Mouse (Mus musculus) MEL (cell line): ENCODE data around the gene Wdcp. TPM values are rescaled to one million over a fixed set of nuclear protein-coding genes. Genes with fewer than 3 reads are reported as not detected.

ENCODE experiments used
- DNase-seq: peaks from one replicate; pipeline ENCODE4 v3.0.0; 2011; ENCODE audit warnings: low read depth, low spot score
- H3K27ac ChIP-seq: 2 replicates; pipeline ENCODE4 v1.5.1; 2012; ENCODE audit warnings: low read depth, mild to moderate bottlenecking, control low read depth, low read length, moderate library complexity; ENCODE audit not compliant: control insufficient read depth
- H3K27me3 ChIP-seq, 2 experiments: fragments of 150-350 bp in 1 of 2; sonication (generic) in 1 of 2; 2 replicates each; pipeline ENCODE4 v1.6.1; 2012; ENCODE audit warnings: low read length in 2 of 2, mild to moderate bottlenecking in 2 of 2, improper control_type of control experiment in 1 of 2, moderate library complexity in 1 of 2; ENCODE audit not compliant: insufficient read depth in 2 of 2, control insufficient read depth in 1 of 2
- H3K36me3 ChIP-seq, 2 experiments: 2 replicates each; pipeline ENCODE4 v1.6.1; 2012 to 2014; ENCODE audit warnings: low read length in 2 of 2, improper control_type of control experiment in 1 of 2, inconsistent platforms in 1 of 2, mild to moderate bottlenecking in 1 of 2; ENCODE audit not compliant: insufficient read depth in 2 of 2, control insufficient read depth in 1 of 2
- H3K4me1 ChIP-seq, 2 experiments: fragments of 150-350 bp in 1 of 2; sonication (generic) in 1 of 2; 2 replicates each; pipeline ENCODE4 v1.6.1; 2012; ENCODE audit warnings: low read length in 2 of 2, improper control_type of control experiment in 1 of 2, mild to moderate bottlenecking in 1 of 2; ENCODE audit not compliant: insufficient read depth in 2 of 2, control insufficient read depth in 1 of 2
- H3K4me3 ChIP-seq, 2 experiments: fragments of 150-350 bp in 1 of 2; sonication (generic) in 1 of 2; 2 replicates each; pipeline ENCODE4 v1.5.1; 2012; ENCODE audit warnings: low read depth in 2 of 2, low read length in 2 of 2, mild to moderate bottlenecking in 2 of 2, moderate library complexity in 2 of 2, control low read depth in 1 of 2, improper control_type of control experiment in 1 of 2; ENCODE audit not compliant: control insufficient read depth in 1 of 2, insufficient read depth in 1 of 2
- H3K79me2 ChIP-seq: 2 replicates; pipeline ENCODE4 v1.6.1; 2012; ENCODE audit warnings: mild to moderate bottlenecking, low read length, moderate library complexity; ENCODE audit not compliant: control insufficient read depth, poor library complexity, insufficient read depth
- H3K9ac ChIP-seq: 2 replicates; pipeline ENCODE4 v1.6.1; 2012; ENCODE audit warnings: low read depth, mild to moderate bottlenecking, control low read depth, low read length, moderate library complexity; ENCODE audit not compliant: control insufficient read depth, poor library complexity, severe bottlenecking
- H3K9me3 ChIP-seq: fragments of 150-350 bp; sonication (generic); replicated peaks from 2 replicates; pipeline ENCODE4 v1.6.1; 2012; ENCODE audit warnings: mild to moderate bottlenecking, low read length, improper control_type of control experiment, moderate library complexity; ENCODE audit not compliant: insufficient read depth
- CHD2 ChIP-seq: IDR thresholded peaks from 2 replicates; pipeline ENCODE4 v1.6.1; 2011; ENCODE audit warnings: low read length, improper control_type of control experiment
- CTCF ChIP-seq, 3 experiments: IDR thresholded peaks in 2 of 3; conservative IDR thresholded peaks in 1 of 3; 2 replicates each; pipeline ENCODE4 v1.5.1; 2011 to 2012; ENCODE audit warnings: low read length in 3 of 3, low read depth in 2 of 3, mild to moderate bottlenecking in 2 of 3, improper control_type of control experiment in 1 of 3, inconsistent platforms in 1 of 3, mixed read lengths in 1 of 3, moderate library complexity in 1 of 3; ENCODE audit not compliant: control insufficient read depth in 1 of 3, insufficient read depth in 1 of 3, poor library complexity in 1 of 3, severe bottlenecking in 1 of 3
- E2F4 ChIP-seq: IDR thresholded peaks from 2 replicates; pipeline ENCODE4 v1.6.1; 2011; ENCODE audit warnings: low read depth, low read length, improper control_type of control experiment, borderline replicate concordance
- ELF1 ChIP-seq: IDR thresholded peaks from 2 replicates; pipeline ENCODE4 v1.6.1; 2014; ENCODE audit warnings: low read depth, mild to moderate bottlenecking, inconsistent platforms, low read length, improper control_type of control experiment, moderate library complexity
- GABPA ChIP-seq: IDR thresholded peaks from 2 replicates; pipeline ENCODE4 v1.6.1; 2012; ENCODE audit warnings: low read depth, mild to moderate bottlenecking, inconsistent platforms, low read length, improper control_type of control experiment, moderate library complexity
- JUND ChIP-seq: IDR thresholded peaks from 2 replicates; pipeline ENCODE4 v1.6.1; 2011; ENCODE audit warnings: low read depth, mild to moderate bottlenecking, improper control_type of control experiment, low read length
- MAFK ChIP-seq: IDR thresholded peaks from 2 replicates; pipeline ENCODE4 v1.6.1; 2011; ENCODE audit warnings: low read depth, mild to moderate bottlenecking, low read length, improper control_type of control experiment, borderline replicate concordance
- MEF2A ChIP-seq: IDR thresholded peaks from 2 replicates; pipeline ENCODE4 v1.6.1; 2014; ENCODE audit warnings: low read depth, mild to moderate bottlenecking, inconsistent platforms, low read length, improper control_type of control experiment; ENCODE audit not compliant: poor library complexity, insufficient replicate concordance, severe bottlenecking; ENCODE audit errors: extremely low read depth
- MXI1 ChIP-seq: IDR thresholded peaks from 2 replicates; pipeline ENCODE4 v1.6.1; 2011; ENCODE audit warnings: mild to moderate bottlenecking, low read depth, low read length, improper control_type of control experiment
- MYB ChIP-seq: IDR thresholded peaks from 2 replicates; pipeline ENCODE4 v1.6.1; 2011; ENCODE audit warnings: mild to moderate bottlenecking, low read depth, low read length, improper control_type of control experiment
- MYC ChIP-seq: IDR thresholded peaks from 2 replicates; pipeline ENCODE4 v1.6.1; 2011; ENCODE audit warnings: low read depth, mild to moderate bottlenecking, low read length, improper control_type of control experiment, moderate library complexity
- POLR2AphosphoS2 ChIP-seq: IDR thresholded peaks from 2 replicates; pipeline ENCODE4 v1.6.1; 2011; ENCODE audit warnings: low read length, improper control_type of control experiment
- RAD21 ChIP-seq: IDR thresholded peaks from 2 replicates; pipeline ENCODE4 v1.6.1; 2011; ENCODE audit warnings: mild to moderate bottlenecking, low read depth, low read length, improper control_type of control experiment
- RCOR1 ChIP-seq: IDR thresholded peaks from 2 replicates; pipeline ENCODE4 v1.6.1; 2012; ENCODE audit warnings: low read depth, mild to moderate bottlenecking, inconsistent platforms, low read length, improper control_type of control experiment
- SMC3 ChIP-seq: IDR thresholded peaks from 2 replicates; pipeline ENCODE4 v1.6.1; 2011; ENCODE audit warnings: low read depth, low read length, improper control_type of control experiment
- TBP ChIP-seq: IDR thresholded peaks from 2 replicates; pipeline ENCODE4 v1.8.0; 2011; ENCODE audit warnings: low read depth, low read length, improper control_type of control experiment
- TCF12 ChIP-seq: IDR thresholded peaks from 2 replicates; pipeline ENCODE4 v1.6.1; 2014; ENCODE audit warnings: low read depth, mild to moderate bottlenecking, inconsistent platforms, low read length, improper control_type of control experiment, moderate library complexity
- ZKSCAN1 ChIP-seq: IDR thresholded peaks from 2 replicates; pipeline ENCODE4 v1.6.1; 2012; ENCODE audit warnings: low read depth, mild to moderate bottlenecking, inconsistent platforms, low read length, improper control_type of control experiment, moderate library complexity
- ZMIZ1 ChIP-seq: IDR thresholded peaks from 2 replicates; pipeline ENCODE4 v1.6.1; 2012; ENCODE audit warnings: low read depth, mild to moderate bottlenecking, inconsistent platforms, low read length, improper control_type of control experiment, moderate library complexity
- ZNF384 ChIP-seq: IDR thresholded peaks from 2 replicates; pipeline ENCODE4 v1.6.1; 2012; ENCODE audit warnings: low read depth, mild to moderate bottlenecking, inconsistent platforms, low read length, improper control_type of control experiment
- polyA plus RNA-seq, 2 experiments: library from polyadenylated mRNA; stranded (reverse) in 1 of 2; unstranded in 1 of 2; fragments of >175 nt in 1 of 2; fragments of >200 nt in 1 of 2; gene quantifications; 2 replicates each; pipeline versions ENCODE4 v1.2.1 to v1.2.4; 2012; ENCODE audit warnings: low replicate concordance in 2 of 2, low read depth in 1 of 2; ENCODE audit not compliant: insufficient read length in 2 of 2, insufficient read depth in 1 of 2, missing spikeins in 1 of 2
- total RNA-seq: library from RNA; depleted of rRNA; stranded (reverse); fragments of 300-350 nt; gene quantifications from 2 replicates; pipeline ENCODE4 v1.2.3, GENCODE M21; 2012

The Wdcp gene
- total and polyA plus RNA-seq, 3 experiments = 12.6 to 16.5 TPM; not detected in 1

GRCm38 (mm10) chr12:4859241-4859914 is 16.3 kb downstream of the Wdcp start:
- Histone ChIP-seq H3K36me3 (peaks cover 0 to 11% of the 10 kb centered on the region in 2 experiments; a peak in 2 of 4 replicates), H3K9ac (no peak overlapping the region), H3K4me3 (no peak overlapping the region), H3K9me3 (no peaks in the 10 kb centered on the region), H3K4me1 (no peaks in the 10 kb centered on the region), H3K27me3 (no peaks in the 10 kb centered on the region), H3K27ac (no peak overlapping the region), H3K79me2 (no peaks in the 10 kb centered on the region)
- DNase-seq = no peak
- TF ChIP-seq TBP = no peak
- TF ChIP-seq RCOR1 = no peak
- TF ChIP-seq JUND = no peak
- no peak for TF ChIP-seq GABPA
- no peak for TF ChIP-seq CHD2
- TF ChIP-seq ZMIZ1 = no peak
- no peak for TF ChIP-seq SMC3
- TF ChIP-seq ZKSCAN1 = no peak
- TF ChIP-seq TCF12 = no peak
- no peak for TF ChIP-seq E2F4
- no peak for TF ChIP-seq ZNF384
- no peak for TF ChIP-seq MYB
- TF ChIP-seq POLR2AphosphoS2 = no peak
- TF ChIP-seq CTCF (IDR thresholded peaks at IDR 0.05 in 2 of 3, conservative IDR thresholded peaks at IDR 0.05 in 1 of 3; ENCODE audit: control insufficient read depth in 1 of 3, insufficient read depth in 1 of 3, low read depth in 2 of 3, low read length in 3 of 3, poor library complexity in 1 of 3, severe bottlenecking in 1 of 3) = no peak
- TF ChIP-seq ELF1 = no peak
- TF ChIP-seq MEF2A = no peak

- no peak overlapping the region for H3K4me3 ChIP-seq
- peaks cover 0 to 13% of the 10 kb centered on the region in 2 experiments; a peak in 2 of 4 replicates for H3K36me3 ChIP-seq
- TF ChIP-seq CTCF (IDR thresholded peaks at IDR 0.05 in 2 of 3, conservative IDR thresholded peaks at IDR 0.05 in 1 of 3; ENCODE audit: control insufficient read depth in 1 of 3, insufficient read depth in 1 of 3, low read depth in 2 of 3, low read length in 3 of 3, poor library complexity in 1 of 3, severe bottlenecking in 1 of 3) = peak; percentile 62 to 72 (median 67)
- no peak for TF ChIP-seq E2F4
- no peak for TF ChIP-seq TCF12
- peak; percentile 28 for TF ChIP-seq RAD21
- TF ChIP-seq ZKSCAN1 = no peak
- TF ChIP-seq MAFK = no peak
- no peak for TF ChIP-seq MYC
- no peak for TF ChIP-seq ZMIZ1
- TF ChIP-seq RCOR1 = no peak
- no peak for TF ChIP-seq MXI1
- peak; percentile 50 for TF ChIP-seq SMC3
- no peaks in the 10 kb centered on the region for H3K9me3 ChIP-seq
- H3K27ac ChIP-seq = no peak overlapping the region
- H3K4me1 ChIP-seq = no peaks in the 10 kb centered on the region
- peak; percentile 56 for DNase-seq
- no peaks in the 10 kb centered on the region for H3K27me3 ChIP-seq
- no peaks in the 10 kb centered on the region for H3K79me2 ChIP-seq
- no peak overlapping the region for H3K9ac ChIP-seq
These were observed 19.6 kb downstream of the Wdcp start for GRCm38 (mm10) chr12:4862672-4863071.
